Mouse (Mus musculus) heart, postnatal 0 days (tissue): Measurements from ENCODE around the gene Edar. TPM values are rescaled to one million over a fixed set of nuclear protein-coding genes. Genes with fewer than 3 reads are reported as not detected.
"Not testable (repeated sequence)": the region's sequence is repeated elsewhere in the genome, so short reads cannot be mapped to it uniquely, and the experiment has no call there.

Source experiments
- ATAC-seq: fragments of 200-750 bp; cut with Nextera tagmentation; 2 replicates; pipeline ENCODE4 v1.8.0; 2017; ENCODE audit warnings: low read depth, moderate number of reproducible peaks, moderate library complexity; ENCODE audit not compliant: insufficient read depth
- DNase-seq: peaks from one replicate; pipeline ENCODE4 v3.0.0-alpha.2; 2016; ENCODE audit warnings: low spot score
- H3K27ac ChIP-seq: fragments of 300-500 bp; sonication (generic); 2 replicates; pipeline ENCODE4 v1.5.1; 2014; ENCODE audit warnings: low read depth, mild to moderate bottlenecking
- H3K27me3 ChIP-seq: fragments of 300-500 bp; sonication (generic); 2 replicates; pipeline ENCODE4 v1.6.1; 2014; ENCODE audit warnings: low read length, mixed read lengths; ENCODE audit not compliant: control insufficient read depth, insufficient read depth
- H3K36me3 ChIP-seq: fragments of 300-500 bp; sonication (generic); replicated peaks from 2 replicates; pipeline ENCODE4 v1.6.1; 2014; ENCODE audit warnings: low read length, mixed read lengths; ENCODE audit not compliant: control insufficient read depth, insufficient read depth
- H3K4me1 ChIP-seq: fragments of 300-500 bp; sonication (generic); 2 replicates; pipeline ENCODE4 v1.6.1; 2014; ENCODE audit warnings: antibody characterized with exemption; ENCODE audit not compliant: control insufficient read depth, insufficient read depth
- H3K4me2 ChIP-seq: fragments of 300-500 bp; sonication (generic); 2 replicates; pipeline ENCODE4 v1.6.1; 2014; ENCODE audit warnings: low read depth, mild to moderate bottlenecking, low read length, moderate library complexity
- H3K4me3 ChIP-seq: fragments of 300-500 bp; sonication (generic); 2 replicates; pipeline ENCODE4 v1.5.1; 2014; ENCODE audit warnings: low read depth, low read length
- H3K9ac ChIP-seq: fragments of 300-500 bp; sonication (generic); replicated peaks from 2 replicates; pipeline ENCODE4 v1.6.1; 2014; ENCODE audit warnings: low read depth, low read length, mixed read lengths
- H3K9me3 ChIP-seq: fragments of 300-500 bp; sonication (generic); replicated peaks from 2 replicates; pipeline ENCODE4 v1.6.1; 2016; ENCODE audit warnings: low read length; ENCODE audit not compliant: control insufficient read depth
- CTCF ChIP-seq: IDR thresholded peaks from 2 replicates; pipeline ENCODE4 v1.5.1; 2016; ENCODE audit warnings: antibody characterized with exemption, control low read depth, low read depth
- EP300 ChIP-seq: IDR thresholded peaks from 2 replicates; pipeline ENCODE4 v1.6.1; 2016; ENCODE audit warnings: antibody characterized with exemption, low read depth
- WGBS: fragments of 180-500 bp; shearing (Covaris S2); extraction: QIAGEN DNeasy Blood & Tissue Kit; methylation state at CpG from one replicate; pipeline ENCODE4 v1.1.7; 2014; 5-methylcytosine and 5-hydroxymethylcytosine counted together
- polyA plus RNA-seq: library from polyadenylated mRNA; unstranded; fragments of >200 nt; fragmentation: Nextera tagmentation; extraction: Ambion mirVana; gene quantifications from 2 replicates; pipeline ENCODE4 v1.2.1, GENCODE M21; 2015
- total RNA-seq: library from RNA; depleted of rRNA; stranded (reverse); fragments of >200 nt; gene quantifications from 2 replicates; pipeline ENCODE4 v1.2.3, GENCODE M21; 2014; ENCODE audit warnings: low replicate concordance; rRNA removed

Gene Edar
- total RNA-seq (0.08 TPM in 1 of 2 replicates, not detected in the other), polyA plus RNA-seq (not detected in 2 replicates)

GRCm38 (mm10) chr10:58675533-58675932 lies at the start of gene Edar:
TSS of gene Edar (minus strand) at chr10:58675654.
- Histone ChIP-seq H3K4me2 (peak within 1 kb of the TSS; percentile 59), H3K4me1 (no peaks in the 10 kb centered on the region), H3K27ac (no peak within 1 kb of the TSS), H3K4me3 (peak within 1 kb of the TSS; percentile 35), H3K27me3 (peaks cover 15% of the 10 kb centered on the region; the same call in 1 of the 2 replicates), H3K36me3 (no peaks in the 10 kb centered on the region), H3K9me3 (no peaks in the 10 kb centered on the region), H3K9ac (no peak within 1 kb of the TSS)
- peak; percentile 66 for DNase-seq
- peak; percentile 87; the same call in 1 of the 2 replicates for ATAC-seq
- TF ChIP-seq EP300 (no peak), CTCF (peak; percentile 92)
- WGBS: 0% methylated on average over 20 of the region's 20 CpGs

GRCm38 (mm10) chr10:58718110-58718509 lies 42.7 kb upstream of the Edar start, which contains the start of gene Gm17542:
TSS of gene Gm17542 (minus strand) at chr10:58718210.
- H3K27ac ChIP-seq, ATAC-seq, H3K9me3 ChIP-seq, H3K4me1 ChIP-seq, H3K36me3 ChIP-seq, H3K4me3 ChIP-seq, DNase-seq, H3K27me3 ChIP-seq, H3K9ac ChIP-seq, H3K4me2 ChIP-seq: not testable (repeated sequence)

GRCm38 (mm10) chr10:58714789-58715148 lies 39.3 kb upstream of the Edar start:
- ATAC-seq: no peak
- H3K4me1 ChIP-seq: no peaks in the 10 kb centered on the region
- no peaks in the 10 kb centered on the region for H3K27me3 ChIP-seq
- no peak for TF ChIP-seq EP300
- no peak for TF ChIP-seq CTCF
- no peaks in the 10 kb centered on the region for H3K9me3 ChIP-seq
- WGBS: 60% methylated on average over 3 of the region's 3 CpGs
- no peak overlapping the region for H3K9ac ChIP-seq
- peak overlapping the region; percentile 57 for H3K4me2 ChIP-seq
- peak overlapping the region; percentile 14; the same call in 1 of the 2 replicates for H3K4me3 ChIP-seq
- no peaks in the 10 kb centered on the region for H3K36me3 ChIP-seq
- DNase-seq: no peak
- no peak overlapping the region for H3K27ac ChIP-seq

GRCm38 (mm10) chr10:58713855-58714788 lies 38.7 kb upstream of the Edar start:
- Histone ChIP-seq H3K9me3 (no peaks in the 10 kb centered on the region), H3K4me3 (peak overlapping the region; percentile 14), H3K4me1 (no peaks in the 10 kb centered on the region), H3K9ac (no peak overlapping the region), H3K27ac (no peak overlapping the region), H3K4me2 (peak overlapping the region; percentile 57), H3K27me3 (no peaks in the 10 kb centered on the region), H3K36me3 (no peaks in the 10 kb centered on the region)
- TF ChIP-seq EP300 (no peak), CTCF (no peak)
- no peak for DNase-seq
- 24% methylated on average over 24 of the region's 24 CpGs for WGBS
- ATAC-seq: no peak

- Histone ChIP-seq H3K4me3 (no peak overlapping the region), H3K27me3 (no peaks in the 10 kb centered on the region), H3K36me3 (no peaks in the 10 kb centered on the region), H3K9me3 (no peaks in the 10 kb centered on the region), H3K9ac (no peak overlapping the region), H3K27ac (no peak overlapping the region), H3K4me2 (no peak overlapping the region), H3K4me1 (no peaks in the 10 kb centered on the region)
- 88% methylated on average over 7 of the region's 7 CpGs for WGBS
- no peak for DNase-seq
- TF ChIP-seq EP300 (no peak), CTCF (no peak)
- no peak for ATAC-seq
These were observed 37.8 kb upstream of the Edar start for GRCm38 (mm10) chr10:58713225-58713624.
